Mouse (Mus musculus) urinary bladder, adult 2 months (tissue): ENCODE measurements around the gene Lsm12. TPM values are rescaled to one million over a fixed set of nuclear protein-coding genes. Genes with fewer than 3 reads are reported as not detected.

Source experiments
- DNase-seq: peaks from one replicate; pipeline ENCODE4 v3.0.0; 2022; ENCODE audit warnings: low spot score
- polyA plus RNA-seq: library from polyadenylated mRNA; depleted of rRNA; stranded (reverse); fragments of >200 nt; gene quantifications from 2 replicates; pipeline ENCODE4 v1.2.3, GENCODE M21; 2012; rRNA removed

The Lsm12 gene
- polyA plus RNA-seq, result 29.9 and 32.4 TPM in 2 replicates

GRCm38 (mm10) chr11:102184646-102185495 lies at the start of gene Lsm12:
Lsm12 (minus strand) TSS chr11:102185296.
- peak; percentile 95 for DNase-seq

DNA sequence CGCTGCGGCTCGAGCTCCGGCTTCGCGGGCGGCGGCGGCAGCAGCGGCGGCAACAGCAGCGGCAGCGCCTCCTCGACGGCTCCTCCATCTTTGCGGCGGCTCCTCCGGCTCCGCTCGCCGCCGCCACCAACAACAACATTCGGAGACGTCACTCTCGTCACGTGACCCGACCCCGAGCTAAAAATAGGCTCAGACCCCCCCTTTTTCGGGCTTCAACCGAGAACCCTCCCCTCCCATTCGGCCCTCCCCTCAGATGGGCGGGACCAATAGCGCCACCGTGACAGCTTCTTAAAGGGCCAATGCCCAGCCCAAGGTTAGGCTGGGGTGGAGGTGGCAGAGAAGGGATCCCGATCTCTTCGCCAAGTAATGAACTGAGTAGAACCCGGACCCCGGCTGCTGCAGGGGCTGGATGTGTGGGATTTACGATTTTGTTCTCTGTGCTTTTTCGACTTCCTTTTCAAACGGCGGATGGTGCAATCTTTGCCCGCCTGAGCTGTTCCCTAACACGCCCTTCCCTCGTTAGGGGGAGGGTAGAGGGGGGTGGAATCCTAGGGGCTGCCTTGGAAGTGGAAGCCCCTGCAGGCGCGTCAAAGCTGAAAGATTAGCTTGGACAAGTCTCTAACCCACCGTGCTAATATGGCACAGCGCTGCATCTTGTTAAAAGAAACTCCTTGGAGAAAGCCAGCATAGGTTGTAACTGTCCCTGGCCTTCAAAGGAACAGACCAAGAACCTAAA lies 45.1 kb upstream of the Lsm12 start, which contains the start of gene Hdac5:
Gene Hdac5 (minus strand): TSS at position 161 of the 736 bp plus-strand sequence.
- DNase-seq, result peak; percentile 88

GRCm38 (mm10) chr11:102229331-102229953 lies 44.3 kb upstream of the Lsm12 start:
- DNase-seq, result no peak

GRCm38 (mm10) chr11:102228646-102229268 lies 43.7 kb upstream of the Lsm12 start:
- no peak for DNase-seq

- DNase-seq, result no peak
Observed at GRCm38 (mm10) chr11:102228191-102228545, 43.1 kb upstream of the Lsm12 start.

DNA sequence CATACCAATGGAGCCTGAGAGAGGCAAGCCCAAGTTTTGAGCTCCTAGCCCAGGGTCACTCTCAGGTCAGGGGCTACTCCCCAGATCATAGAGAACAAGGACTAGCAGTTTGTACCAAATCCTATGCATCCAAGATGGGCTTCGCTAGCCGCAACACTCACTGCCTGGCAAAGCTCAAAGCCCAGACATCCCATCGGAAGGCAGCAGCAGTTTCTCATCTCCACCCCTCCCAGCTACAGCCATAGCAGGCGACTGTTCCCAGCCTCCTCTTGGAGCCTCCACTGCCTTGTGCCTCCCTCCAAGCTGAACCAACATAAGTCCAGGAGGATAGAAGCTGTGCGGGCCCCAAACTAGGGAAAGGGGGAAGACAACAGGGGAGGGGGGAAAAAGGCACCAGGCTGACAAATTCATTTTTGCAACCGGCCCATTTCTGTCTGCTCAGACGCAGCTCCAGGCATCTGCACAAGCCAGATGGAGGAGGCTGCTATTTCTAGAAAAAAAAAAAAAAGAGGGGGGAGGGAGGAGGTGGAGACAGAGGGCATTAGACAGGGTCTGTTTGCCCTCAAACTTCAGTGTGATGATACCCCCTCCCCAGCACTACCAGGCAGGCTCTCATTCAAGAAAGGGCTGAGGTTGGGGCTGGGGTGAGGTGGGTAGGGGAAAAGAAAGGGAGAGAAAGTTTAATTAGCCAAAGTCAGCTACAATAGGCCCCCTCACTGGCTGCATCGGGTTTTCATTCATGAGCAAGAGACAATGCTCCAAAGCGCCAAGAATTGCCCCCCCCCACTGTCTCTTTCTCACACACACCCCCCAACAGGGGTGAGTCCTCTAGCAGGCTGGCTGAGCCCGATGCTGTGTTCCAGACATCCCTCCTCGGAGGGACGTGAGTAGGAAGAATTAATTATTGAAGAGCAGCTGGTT lies 42.4 kb upstream of the Lsm12 start:
- no peak for DNase-seq

- DNase-seq, result no peak
Observed at GRCm38 (mm10) chr11:102226067-102226978, 41.2 kb upstream of the Lsm12 start.

GRCm38 (mm10) chr11:102225221-102225620 lies 40.1 kb upstream of the Lsm12 start:
- DNase-seq, result no peak

- DNase-seq, result no peak
Observed at GRCm38 (mm10) chr11:102224686-102225085, 39.6 kb upstream of the Lsm12 start.

GRCm38 (mm10) chr11:102223166-102223565 lies 38.1 kb upstream of the Lsm12 start:
- DNase-seq, result peak; percentile 31

DNA sequence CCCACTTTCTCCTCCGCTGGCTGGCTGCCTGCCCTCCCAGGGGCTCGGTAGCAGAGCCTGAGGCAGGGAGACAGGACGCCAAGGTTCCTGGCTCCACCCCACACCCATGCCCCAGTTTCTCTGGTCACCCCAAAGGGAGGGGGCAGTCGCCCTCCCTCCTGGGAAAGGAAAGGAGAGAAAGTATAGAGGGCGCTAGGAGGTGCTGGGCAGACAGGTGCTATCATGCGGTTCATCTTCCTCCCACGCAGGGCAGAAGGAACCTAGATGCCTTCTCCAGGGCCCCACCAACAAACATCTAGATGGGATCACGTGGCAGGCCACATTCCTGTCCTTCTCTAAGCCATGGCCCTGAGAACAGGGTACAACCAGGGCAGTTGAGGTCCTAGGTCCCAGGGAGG lies 36.9 kb upstream of the Lsm12 start:
- DNase-seq, result peak; percentile 41

DNA sequence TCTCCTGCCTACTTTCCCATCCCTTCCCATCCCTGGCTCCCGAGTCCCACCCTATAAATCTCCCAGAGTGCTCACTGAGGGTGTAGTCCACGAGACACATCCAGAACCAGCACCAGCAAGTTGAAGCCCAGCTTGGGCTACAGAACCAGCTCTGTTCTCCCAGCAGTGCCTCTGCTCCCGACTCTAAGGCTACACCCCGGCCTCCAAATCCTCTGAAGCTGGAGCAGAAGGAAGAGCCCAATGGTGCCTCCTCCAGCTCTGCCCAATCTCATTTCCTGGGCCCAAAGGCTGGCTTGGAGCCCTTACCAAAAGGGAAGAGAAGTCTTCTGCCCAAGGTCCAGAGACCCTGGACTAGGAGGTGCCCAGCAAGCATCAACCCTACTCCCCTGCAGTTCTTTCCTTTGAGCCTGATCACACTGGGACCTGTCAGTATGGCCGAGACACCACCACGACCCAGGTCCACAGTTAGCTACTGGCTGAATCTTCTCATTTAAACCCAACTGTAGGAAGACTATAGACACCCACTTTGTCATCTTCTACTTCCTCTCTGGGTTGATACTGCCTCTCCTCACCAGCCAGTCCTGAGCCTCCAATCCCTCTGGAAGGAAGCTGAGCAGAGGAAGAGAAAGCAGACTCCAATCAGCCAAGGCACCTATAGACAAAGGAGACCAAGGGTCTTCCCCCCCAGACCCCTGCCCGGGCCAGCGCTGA lies 36.3 kb upstream of the Lsm12 start:
- peak; percentile 20 for DNase-seq

DNA sequence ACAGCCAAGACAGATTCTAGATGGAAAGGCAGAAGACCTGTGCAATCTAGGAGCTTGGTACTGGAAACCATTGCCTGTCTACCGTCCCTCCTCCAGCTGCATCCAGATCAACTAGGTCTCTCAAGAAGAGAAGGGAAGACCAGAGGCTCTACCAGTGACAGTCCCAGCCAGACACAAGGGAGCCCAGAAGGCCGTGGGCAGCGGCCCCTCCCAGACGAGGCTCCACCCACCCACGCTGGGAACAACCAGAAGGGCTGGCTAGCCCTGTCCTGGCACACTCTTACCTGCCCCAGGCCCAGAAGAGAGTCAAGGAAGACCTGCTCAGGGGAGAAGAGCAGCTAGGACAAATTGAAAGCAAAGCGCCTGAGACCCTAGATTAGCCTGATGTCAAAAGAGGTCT lies 35.4 kb upstream of the Lsm12 start:
- DNase-seq, result peak; percentile 29

DNA sequence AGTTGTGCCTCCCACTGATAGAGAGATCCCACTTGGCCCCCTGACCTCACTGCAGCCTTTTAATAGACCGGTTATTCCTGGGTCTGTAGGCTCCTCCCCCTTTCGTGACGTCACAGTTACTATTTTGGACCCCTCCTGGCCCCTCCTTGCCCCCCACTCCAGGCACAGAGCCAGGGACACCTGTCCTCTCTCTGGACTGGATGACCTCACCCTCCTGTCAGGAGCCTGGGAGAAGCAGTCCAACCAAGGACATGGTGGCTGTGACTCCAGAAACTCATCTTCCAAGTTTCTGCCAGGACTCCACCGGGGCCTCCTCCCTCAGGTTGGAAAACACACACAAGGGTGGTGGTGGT lies 34.9 kb upstream of the Lsm12 start:
- no peak for DNase-seq

DNA sequence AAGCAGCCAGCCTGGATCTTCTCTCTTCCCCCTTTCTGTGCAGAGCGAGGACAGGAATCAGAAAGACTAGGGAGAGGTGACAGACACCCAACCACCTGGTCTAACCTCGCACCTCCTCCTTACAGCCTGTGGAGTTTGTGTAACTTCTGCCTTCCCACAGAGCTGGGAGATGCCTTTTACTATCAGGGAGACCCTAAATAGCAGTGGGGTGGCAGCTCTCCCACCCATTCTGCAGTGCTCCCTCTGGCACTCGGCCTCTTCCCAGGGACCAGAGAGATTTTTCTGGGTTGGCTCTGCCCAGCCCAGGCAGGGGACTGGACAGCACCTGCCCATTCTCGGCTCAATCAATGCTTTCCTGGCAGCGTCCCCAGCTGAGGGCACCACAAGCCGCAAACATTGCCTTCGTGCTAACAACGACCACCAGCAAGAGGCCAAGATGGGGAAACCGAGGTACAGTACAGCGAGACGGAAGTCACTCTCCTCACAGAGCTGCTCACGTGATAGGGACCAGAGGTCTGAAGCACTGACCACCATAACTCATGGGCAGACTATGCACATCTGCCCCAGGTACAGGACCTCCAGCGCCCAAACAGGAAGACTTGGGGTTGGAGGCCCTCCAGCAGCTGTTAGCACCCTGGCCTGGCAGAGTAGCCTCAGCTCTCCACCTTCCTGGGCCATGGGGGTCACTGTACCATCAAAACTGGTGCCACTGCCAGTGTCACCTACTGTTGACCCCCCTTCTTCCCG lies 34.3 kb upstream of the Lsm12 start:
- DNase-seq, result peak; percentile 26

DNA sequence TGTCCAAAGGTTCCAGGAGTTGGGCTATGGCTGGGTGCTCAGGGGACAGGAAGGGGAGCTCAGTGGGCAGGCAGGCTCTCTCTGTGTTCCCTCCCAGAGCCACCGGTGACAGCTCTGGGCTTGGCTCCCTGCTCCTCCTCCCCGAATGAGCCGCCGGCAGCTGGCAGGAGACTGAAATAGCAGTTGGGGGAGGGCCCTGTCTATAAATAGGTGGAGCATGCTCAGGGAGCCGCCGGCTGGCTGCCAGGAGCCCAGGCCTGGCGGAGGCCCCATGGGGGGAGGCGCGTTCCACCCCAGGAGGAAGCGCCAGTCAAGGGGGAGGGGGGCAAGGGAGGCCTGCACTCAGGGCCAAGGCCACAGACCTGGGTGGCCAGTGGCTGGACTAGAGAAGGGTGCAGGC lies 33.7 kb upstream of the Lsm12 start:
- peak; percentile 91 for DNase-seq

DNA sequence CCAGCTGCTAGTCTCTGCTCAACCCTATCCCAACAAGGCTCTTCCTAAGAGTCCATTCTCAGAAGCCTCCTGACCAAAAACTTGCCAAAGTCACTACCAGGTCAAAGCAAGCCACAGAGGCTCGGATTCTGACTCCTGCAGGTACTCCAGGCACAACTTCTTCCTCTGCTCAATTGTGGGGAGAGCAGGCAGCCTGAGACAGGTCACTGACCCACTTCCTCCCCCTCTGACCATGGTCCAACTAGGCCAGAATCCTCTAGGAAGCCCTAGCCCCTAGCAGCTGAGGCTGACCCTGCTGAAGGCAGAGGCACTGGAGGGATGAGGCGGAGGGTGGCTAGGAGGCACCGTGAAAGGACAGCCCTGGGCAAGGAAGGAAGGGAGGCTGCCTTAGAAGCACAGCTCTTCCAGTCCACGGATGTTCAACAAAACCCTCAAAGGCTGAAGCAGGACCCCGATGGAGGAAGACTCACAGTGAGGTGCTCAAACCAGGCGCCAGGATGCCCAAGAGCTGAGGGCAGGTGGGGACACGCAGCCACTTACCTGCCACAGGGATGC lies 32.9 kb upstream of the Lsm12 start:
- DNase-seq, result no peak

DNA sequence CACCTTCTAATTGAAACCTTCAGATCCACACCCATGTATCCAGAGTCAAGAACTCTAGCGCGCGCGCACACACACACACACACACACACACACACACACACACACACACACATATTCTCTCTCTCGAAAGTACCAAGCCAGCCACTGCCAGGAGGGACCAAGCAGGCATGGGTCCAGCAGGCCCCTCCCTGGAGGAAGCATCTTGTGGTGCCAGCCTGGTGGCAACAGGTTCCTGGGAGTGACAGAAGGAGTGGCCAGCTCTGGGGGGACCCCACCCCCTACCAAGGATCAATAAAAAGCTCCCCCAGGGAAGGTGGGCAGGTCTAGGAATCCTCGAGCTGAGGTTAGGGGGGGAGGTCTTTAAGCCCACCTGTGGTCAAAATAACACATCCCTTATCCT lies 32.3 kb upstream of the Lsm12 start:
- peak; percentile 24 for DNase-seq
